Mouse (Mus musculus) heart, embryonic 16.5 days (tissue): ENCODE measurements at regions not wholly inside any gene's neighbourhood (a gene's known extent, or its start where the extent isn't known, plus 50 kb on each side); places are given as distances from the start of the nearest gene placed in this dataset.
A peak's percentile ranks its signal among the peaks of the same experiment; 100 is the strongest.

Source experiments
- ATAC-seq: fragments of 200-750 bp; cut with Nextera tagmentation; replicated peaks from 2 replicates; pipeline ENCODE4 v1.8.0; 2017; ENCODE audit warnings: moderate number of reproducible peaks; ENCODE audit not compliant: insufficient read depth, low FRiP score; ENCODE audit errors: extremely low read depth
- H3K27ac ChIP-seq: fragments of 300-500 bp; sonication (generic); 2 replicates; pipeline ENCODE4 v1.5.1; 2014; ENCODE audit warnings: mild to moderate bottlenecking, low read length, control low read depth, moderate library complexity
- H3K27me3 ChIP-seq: fragments of 300-500 bp; sonication (generic); 2 replicates; pipeline ENCODE4 v1.6.1; 2014; ENCODE audit warnings: low read length, mixed read lengths; ENCODE audit not compliant: control insufficient read depth, insufficient read depth
- H3K36me3 ChIP-seq: fragments of 300-500 bp; sonication (generic); 2 replicates; pipeline ENCODE4 v1.6.1; 2014; ENCODE audit not compliant: control insufficient read depth, insufficient read depth
- H3K4me1 ChIP-seq: fragments of 300-500 bp; sonication (generic); 2 replicates; pipeline ENCODE4 v1.6.1; 2014; ENCODE audit warnings: low read length, mixed read lengths; ENCODE audit not compliant: control insufficient read depth, insufficient read depth
- H3K4me2 ChIP-seq: fragments of 300-500 bp; sonication (generic); 2 replicates; pipeline ENCODE4 v1.6.1; 2014; ENCODE audit warnings: low read depth, mild to moderate bottlenecking, control low read depth, low read length
- H3K4me3 ChIP-seq: fragments of 300-500 bp; sonication (generic); 2 replicates; pipeline ENCODE4 v1.5.1; 2014; ENCODE audit warnings: mild to moderate bottlenecking, control low read depth, low read length
- H3K9ac ChIP-seq: fragments of 300-500 bp; sonication (generic); 2 replicates; pipeline ENCODE4 v1.6.1; 2014; ENCODE audit warnings: low read length, control low read depth
- H3K9me3 ChIP-seq: fragments of 300-500 bp; sonication (generic); replicated peaks from 2 replicates; pipeline ENCODE4 v1.6.1; 2016; ENCODE audit warnings: low read length; ENCODE audit not compliant: control insufficient read depth
- WGBS: fragments of 180-500 bp; shearing (Covaris S2); extraction: QIAGEN DNeasy Blood & Tissue Kit; methylation state at CpG from one replicate; pipeline ENCODE4 v1.1.7; 2014; 5-methylcytosine and 5-hydroxymethylcytosine counted together

- no peak overlapping the region for H3K4me2 ChIP-seq
- 83% methylated on average over 7 of the region's 7 CpGs for WGBS
- no peaks in the 10 kb centered on the region for H3K4me1 ChIP-seq
- no peaks in the 10 kb centered on the region for H3K36me3 ChIP-seq
- H3K4me3 ChIP-seq: no peak overlapping the region
- no peaks in the 10 kb centered on the region for H3K27me3 ChIP-seq
- H3K27ac ChIP-seq: no peak overlapping the region
- no peak overlapping the region for H3K9ac ChIP-seq
- ATAC-seq: no peak
- H3K9me3 ChIP-seq: 0 out of 2 replicates have a peak, but pooled peaks cover 2% of the 10 kb centered on the region
Observed at GRCm38 (mm10) chr4:54611990-54612980, 332.6 kb upstream of the Zfp462 start.

GRCm38 (mm10) chr4:54613076-54613475, 331.8 kb upstream of the Zfp462 start:
- WGBS: 72% methylated on average over 3 of the region's 3 CpGs
- Histone ChIP-seq H3K36me3 (no peaks in the 10 kb centered on the region), H3K4me1 (no peaks in the 10 kb centered on the region), H3K9ac (no peak overlapping the region), H3K4me3 (no peak overlapping the region), H3K27me3 (no peaks in the 10 kb centered on the region), H3K4me2 (no peak overlapping the region), H3K9me3 (0 out of 2 replicates have a peak, but pooled peaks cover 2% of the 10 kb centered on the region), H3K27ac (no peak overlapping the region)
- no peak for ATAC-seq

- no peak overlapping the region for H3K4me2 ChIP-seq
- no peak for ATAC-seq
- H3K27ac ChIP-seq: no peak overlapping the region
- H3K36me3 ChIP-seq: no peaks in the 10 kb centered on the region
- H3K4me1 ChIP-seq: no peaks in the 10 kb centered on the region
- 76% methylated on average over 2 of the region's 2 CpGs for WGBS
- no peak overlapping the region for H3K4me3 ChIP-seq
- H3K9me3 ChIP-seq: 0 out of 2 replicates have a peak, but pooled peaks cover 2% of the 10 kb centered on the region
- no peak overlapping the region for H3K9ac ChIP-seq
- no peaks in the 10 kb centered on the region for H3K27me3 ChIP-seq
Observed at GRCm38 (mm10) chr4:54613611-54614010, 331.2 kb upstream of the Zfp462 start.

GRCm38 (mm10) chr4:54615886-54616285, 329.0 kb upstream of the Zfp462 start:
- Histone ChIP-seq H3K4me2 (no peak overlapping the region), H3K4me3 (no peak overlapping the region), H3K4me1 (no peaks in the 10 kb centered on the region), H3K36me3 (no peaks in the 10 kb centered on the region), H3K9me3 (no peaks in the 10 kb centered on the region), H3K27me3 (no peaks in the 10 kb centered on the region), H3K27ac (no peak overlapping the region), H3K9ac (no peak overlapping the region)
- 24% methylated on average over 1 of the region's 1 CpGs for WGBS
- ATAC-seq: no peak

- no peak overlapping the region for H3K9ac ChIP-seq
- no peaks in the 10 kb centered on the region for H3K36me3 ChIP-seq
- H3K9me3 ChIP-seq: 0 out of 2 replicates have a peak, but pooled peaks cover 2% of the 10 kb centered on the region
- H3K4me3 ChIP-seq: no peak overlapping the region
- WGBS: 76% methylated on average over 20 of the region's 20 CpGs
- H3K4me1 ChIP-seq: no peaks in the 10 kb centered on the region
- ATAC-seq: no peak
- H3K27me3 ChIP-seq: no peaks in the 10 kb centered on the region
- no peak overlapping the region for H3K4me2 ChIP-seq
- no peak overlapping the region for H3K27ac ChIP-seq
Observed at GRCm38 (mm10) chr4:54624024-54624873, 320.6 kb upstream of the Zfp462 start.

GRCm38 (mm10) chr4:54636986-54637641, 307.7 kb upstream of the Zfp462 start:
- H3K27me3 ChIP-seq: no peaks in the 10 kb centered on the region
- no peak for ATAC-seq
- no peak overlapping the region for H3K4me2 ChIP-seq
- WGBS: 19% methylated on average over 3 of the region's 3 CpGs
- H3K9ac ChIP-seq: no peak overlapping the region
- no peak overlapping the region for H3K27ac ChIP-seq
- no peak overlapping the region for H3K4me3 ChIP-seq
- H3K9me3 ChIP-seq: no peaks in the 10 kb centered on the region
- no peaks in the 10 kb centered on the region for H3K4me1 ChIP-seq
- H3K36me3 ChIP-seq: no peaks in the 10 kb centered on the region

GRCm38 (mm10) chr4:54646033-54646432, 298.8 kb upstream of the Zfp462 start:
- no peak overlapping the region for H3K9ac ChIP-seq
- no peak overlapping the region for H3K27ac ChIP-seq
- no peak overlapping the region for H3K4me3 ChIP-seq
- no peaks in the 10 kb centered on the region for H3K27me3 ChIP-seq
- WGBS: 76% methylated on average over 11 of the region's 11 CpGs
- no peak for ATAC-seq
- no peaks in the 10 kb centered on the region for H3K9me3 ChIP-seq
- H3K4me2 ChIP-seq: no peak overlapping the region
- no peaks in the 10 kb centered on the region for H3K36me3 ChIP-seq
- H3K4me1 ChIP-seq: peaks cover 6% of the 10 kb centered on the region

- H3K4me2 ChIP-seq: peak overlapping the region; percentile 43
- H3K9me3 ChIP-seq: no peaks in the 10 kb centered on the region
- no peak overlapping the region for H3K27ac ChIP-seq
- no peaks in the 10 kb centered on the region for H3K27me3 ChIP-seq
- peaks cover 6% of the 10 kb centered on the region for H3K4me1 ChIP-seq
- WGBS: 40% methylated on average over 8 of the region's 8 CpGs
- no peak overlapping the region for H3K9ac ChIP-seq
- no peaks in the 10 kb centered on the region for H3K36me3 ChIP-seq
- ATAC-seq: no peak
- no peak overlapping the region for H3K4me3 ChIP-seq
Observed at GRCm38 (mm10) chr4:54646459-54646858, 298.4 kb upstream of the Zfp462 start.
